Mouse (Mus musculus) embryonic stem cell, embryonic (primary cell): ENCODE measurements around the gene Banp.

ENCODE experiments used
- CTCF ChIA-PET, 4 experiments: fragments of 300-600 bp in 2 of 4; fragments of 350-600 bp in 2 of 4; sonication (Branson Sonifier 250); formaldehyde crosslinking; loops; one replicate each; lab custom pipeline; 2022; ENCODE audit warnings: inconsistent platforms in 2 of 4; lab: Charles Lee
- POLR2A ChIA-PET, 4 experiments: fragments of 300-600 bp in 2 of 4; fragments of 350-600 bp in 2 of 4; sonication (Branson Sonifier 250); formaldehyde crosslinking; loops; one replicate each; lab custom pipeline; 2022; ENCODE audit warnings: antibody characterized with exemption in 4 of 4, inconsistent platforms in 1 of 4; lab: Charles Lee

Banp gene

DNA sequence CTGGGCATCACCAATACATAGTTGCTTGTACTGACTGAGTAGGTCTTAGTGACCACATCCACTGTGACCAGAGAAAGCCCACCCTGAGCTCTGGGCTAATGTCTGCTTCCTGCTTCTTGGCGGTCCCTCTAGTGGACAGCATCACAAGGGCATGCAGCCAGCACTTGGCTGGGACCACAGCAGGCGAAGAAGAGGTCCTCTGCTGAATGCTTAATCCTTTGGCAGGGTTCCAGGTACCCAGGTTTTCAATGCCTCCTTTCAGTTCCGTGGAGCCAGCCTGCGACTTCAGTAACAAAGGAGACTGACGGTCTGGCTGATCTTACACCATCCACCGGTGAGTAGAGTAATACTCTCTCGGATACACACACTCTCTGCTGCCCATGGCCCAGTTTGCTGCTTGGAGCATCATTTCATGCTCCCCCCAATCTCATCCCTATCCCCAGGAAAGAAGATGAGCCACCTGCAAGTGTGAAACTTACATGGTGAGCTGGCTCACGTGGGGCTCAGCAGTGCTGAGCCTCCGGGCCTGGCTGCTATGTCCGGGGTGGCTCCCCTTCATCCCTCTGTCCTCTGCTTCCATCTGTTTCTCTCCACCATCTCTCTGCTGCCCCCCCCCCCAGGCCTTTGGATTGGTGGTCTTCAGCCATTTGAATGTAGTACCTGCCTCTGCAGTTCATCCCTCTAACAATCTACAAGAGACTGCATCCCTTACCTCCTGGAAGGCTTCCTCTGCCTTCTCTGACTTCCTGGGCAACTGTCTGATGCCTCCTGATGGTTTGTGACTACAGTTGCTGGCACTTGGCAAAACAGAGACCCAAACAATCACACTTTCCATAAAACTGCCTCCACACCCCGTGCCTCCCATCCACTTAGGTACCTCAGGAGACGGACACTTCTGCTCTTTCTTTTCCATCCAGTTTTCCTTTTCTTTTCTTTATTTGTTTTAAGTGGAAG lies 13.9 kb upstream of the Banp start:
- ChIA-PET CTCF (interaction anchor here (0.6 to 6.8 kb wide), 33 partner anchors 9 to 509 kb away, joined by 3 to 137 read pairs (median 6); partner anchors contain the start of gene Car5a (in 1 of the 4)), POLR2A (interaction anchor here (0.5 to 79.2 kb wide), 23 partner anchors 8 to 86 kb away, joined by 3 to 3941 read pairs (median 7); partner anchors contain the start of genes Slc7a5 (in 2 of the 4) and Car5a (in 1 of the 4))

DNA sequence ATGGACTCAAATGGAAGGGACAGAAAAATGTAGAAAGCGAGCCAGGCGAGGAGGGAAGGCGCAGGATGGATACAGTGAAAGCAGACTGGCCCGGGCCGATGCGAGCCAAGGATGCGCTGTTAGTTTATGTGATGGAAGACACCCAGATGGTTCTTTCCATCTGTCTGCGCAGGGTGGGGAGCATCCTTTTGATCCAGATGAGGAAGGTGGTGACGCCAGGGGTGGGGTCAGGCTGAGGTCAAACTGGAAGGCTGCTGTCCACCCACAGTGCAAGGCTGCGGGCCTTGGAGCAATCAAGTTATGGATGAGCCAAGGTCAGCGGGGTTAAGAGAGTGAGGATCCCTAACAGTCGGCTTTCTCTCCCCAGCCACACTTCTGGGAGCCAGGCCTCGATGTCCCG lies 13.2 kb upstream of the Banp start:
- ChIA-PET CTCF (no interaction called here), POLR2A (interaction anchor here in 1 of 4 experiments (6.2 kb wide), 1 partner anchor 12 kb away, joined by 38 read pairs; the partner anchor contains the start of gene Banp)

- ChIA-PET POLR2A (interaction anchor here in 2 of 4 experiments (1.1 to 6.2 kb wide), 5 partner anchors 9 to 89 kb away, joined by 5 to 38 read pairs (median 6); partner anchors contain the start of gene Banp (in 1 of the 2)), CTCF (interaction anchor here in 2 of 4 experiments (1.1 to 1.4 kb wide), 2 partner anchors 11 to 89 kb away, joined by 3 to 4 read pairs; no protein-coding TSS in a partner anchor)
Measured at GRCm38 (mm10) chr8:121938732-121939131, 10.8 kb upstream of the Banp start.

GRCm38 (mm10) chr8:121943057-121943540 lies 6.5 kb upstream of the Banp start:
- POLR2A ChIA-PET: interaction anchor here in 2 of 4 experiments (0.7 to 3.9 kb wide), 12 partner anchors 8 to 338 kb away, joined by 3 to 22 read pairs (median 3); no protein-coding TSS in a partner anchor
- CTCF ChIA-PET: interaction anchor here in 2 of 4 experiments (0.9 to 1.9 kb wide), 6 partner anchors 8 to 93 kb away, joined by 3 to 8 read pairs (median 4); no protein-coding TSS in a partner anchor

GRCm38 (mm10) chr8:121943716-121944115 lies 5.8 kb upstream of the Banp start:
- POLR2A ChIA-PET: interaction anchor here in 3 of 4 experiments (0.8 to 3.9 kb wide), 17 partner anchors 8 to 337 kb away, joined by 3 to 22 read pairs (median 3); no protein-coding TSS in a partner anchor
- CTCF ChIA-PET: interaction anchor here in 3 of 4 experiments (0.7 to 1.9 kb wide), 8 partner anchors 8 to 839 kb away, joined by 3 to 11 read pairs (median 5); no protein-coding TSS in a partner anchor

DNA sequence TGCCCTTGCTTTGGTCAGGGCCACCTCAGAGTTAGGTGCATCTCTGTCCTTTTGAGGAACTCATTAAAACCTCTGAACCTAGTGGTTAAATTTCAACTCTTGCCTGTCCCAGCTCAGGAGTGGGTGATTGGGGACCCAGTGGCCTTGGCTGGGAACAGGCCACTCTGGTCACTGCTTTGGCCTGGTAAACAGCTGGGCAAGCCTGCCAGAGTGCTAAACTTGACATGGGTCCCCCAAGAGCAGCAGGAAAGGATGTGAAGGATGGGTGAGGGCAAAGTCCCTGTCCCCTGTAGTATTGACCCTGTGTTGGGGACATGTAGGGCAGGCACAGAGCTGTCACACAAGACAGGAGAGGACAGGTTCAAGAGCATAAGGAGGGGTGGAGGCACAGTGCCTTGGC lies 4.7 kb upstream of the Banp start, which contains the start of gene Car5a:
Car5a (minus strand) TSS at position 74 of the 400 bp plus-strand sequence.
- POLR2A ChIA-PET: interaction anchor here in 2 of 4 experiments (1.3 to 4.6 kb wide), 4 partner anchors 9 to 94 kb away, joined by 3 to 65 read pairs (median 14); partner anchors contain the start of gene Slc7a5 (in 1 of the 2)
- CTCF ChIA-PET: interaction anchor here in 1 of 4 experiments (1.0 to 1.7 kb wide), 3 partner anchors 10 to 99 kb away, joined by 3 to 8 read pairs (median 5); no protein-coding TSS in a partner anchor

GRCm38 (mm10) chr8:121946351-121946750 lies 3.2 kb upstream of the Banp start:
- CTCF ChIA-PET: interaction anchor here in 2 of 4 experiments (1.1 to 2.8 kb wide), 6 partner anchors 11 to 323 kb away, joined by 3 to 20 read pairs (median 6); no protein-coding TSS in a partner anchor

DNA sequence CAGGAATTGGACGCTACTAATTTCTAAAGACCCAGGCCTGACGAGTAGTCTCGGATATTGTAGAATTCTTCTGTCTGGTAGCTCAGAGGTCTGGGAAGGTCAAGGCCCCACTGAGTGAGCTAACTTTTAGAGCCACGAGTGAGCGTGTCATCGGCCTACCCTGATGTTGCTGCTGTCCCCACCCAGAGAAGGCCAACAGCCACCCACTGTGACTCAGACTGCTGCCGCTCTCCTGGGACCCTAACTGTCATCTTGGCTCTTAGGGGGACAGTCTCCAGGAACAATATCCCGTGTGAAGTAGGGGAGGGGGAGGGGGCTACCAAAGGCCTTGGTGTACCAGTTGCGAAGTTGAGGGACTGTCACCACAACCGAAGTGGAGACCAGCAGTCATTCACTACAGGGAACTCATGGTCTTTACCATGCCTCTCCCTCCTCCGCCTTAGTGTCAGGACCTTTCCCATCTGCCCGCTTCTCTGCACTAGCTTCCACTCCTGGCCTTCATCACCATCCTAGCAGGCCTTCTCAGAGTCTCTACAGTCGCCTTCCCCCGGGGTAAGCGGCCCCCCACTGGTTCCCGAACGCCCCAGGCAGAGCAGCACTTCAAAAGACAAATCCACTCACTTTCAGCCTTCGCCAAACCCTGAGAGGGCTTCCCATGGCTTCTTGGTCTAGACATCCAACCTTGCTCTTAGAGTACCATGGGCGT lies 2.4 kb upstream of the Banp start:
- ChIA-PET POLR2A (interaction anchor here (0.8 to 6.0 kb wide), 53 partner anchors 8 to 486 kb away, joined by 3 to 87 read pairs (median 4); partner anchors contain the start of genes Slc7a5 (in 2 of the 4), Cyba (in 1 of the 4), Fbxo31 (in 1 of the 4) and Klhdc4 (in 1 of the 4)), CTCF (interaction anchor here (0.5 to 2.8 kb wide), 16 partner anchors 12 to 322 kb away, joined by 3 to 23 read pairs (median 4); no protein-coding TSS in a partner anchor)

More at GRCm38 (mm10) chr8:121946351-121946750, 3.2 kb upstream of the Banp start:
- POLR2A ChIA-PET: interaction anchor here in 3 of 4 experiments (0.9 to 6.0 kb wide), 16 partner anchors 7 to 104 kb away, joined by 3 to 87 read pairs (median 14); partner anchors contain the start of gene Slc7a5 (in 2 of the 3)

DNA sequence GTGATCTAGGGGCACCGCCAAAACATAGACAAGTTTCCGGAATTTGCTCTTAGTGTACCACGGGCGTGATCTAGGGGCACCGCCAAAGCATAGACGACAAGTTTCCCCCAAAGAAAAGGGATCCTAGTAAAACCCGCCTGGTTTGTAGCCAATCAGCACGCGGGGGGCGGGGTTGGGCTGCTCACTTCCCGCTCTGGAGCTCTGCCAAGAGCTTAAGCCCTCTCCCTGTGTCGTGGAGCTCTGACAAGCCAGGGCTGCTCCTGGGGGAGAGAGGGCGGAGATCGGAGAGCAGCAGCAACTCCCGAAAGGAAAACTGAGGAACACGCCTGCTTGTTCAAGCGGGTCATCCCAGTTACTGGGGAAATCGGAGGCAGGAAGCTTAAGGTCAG lies 1.8 kb upstream of the Banp start:
- CTCF ChIA-PET: interaction anchor here (0.5 to 2.8 kb wide), 20 partner anchors 13 to 1465 kb away, joined by 3 to 23 read pairs (median 4); no protein-coding TSS in a partner anchor
- POLR2A ChIA-PET: interaction anchor here (0.5 to 6.0 kb wide), 65 partner anchors 8 to 576 kb away, joined by 3 to 87 read pairs (median 4); partner anchors contain the start of genes Slc7a5 (in 2 of the 4), Cyba (in 1 of the 4), Fbxo31 (in 1 of the 4) and Klhdc4 (in 1 of the 4)

DNA sequence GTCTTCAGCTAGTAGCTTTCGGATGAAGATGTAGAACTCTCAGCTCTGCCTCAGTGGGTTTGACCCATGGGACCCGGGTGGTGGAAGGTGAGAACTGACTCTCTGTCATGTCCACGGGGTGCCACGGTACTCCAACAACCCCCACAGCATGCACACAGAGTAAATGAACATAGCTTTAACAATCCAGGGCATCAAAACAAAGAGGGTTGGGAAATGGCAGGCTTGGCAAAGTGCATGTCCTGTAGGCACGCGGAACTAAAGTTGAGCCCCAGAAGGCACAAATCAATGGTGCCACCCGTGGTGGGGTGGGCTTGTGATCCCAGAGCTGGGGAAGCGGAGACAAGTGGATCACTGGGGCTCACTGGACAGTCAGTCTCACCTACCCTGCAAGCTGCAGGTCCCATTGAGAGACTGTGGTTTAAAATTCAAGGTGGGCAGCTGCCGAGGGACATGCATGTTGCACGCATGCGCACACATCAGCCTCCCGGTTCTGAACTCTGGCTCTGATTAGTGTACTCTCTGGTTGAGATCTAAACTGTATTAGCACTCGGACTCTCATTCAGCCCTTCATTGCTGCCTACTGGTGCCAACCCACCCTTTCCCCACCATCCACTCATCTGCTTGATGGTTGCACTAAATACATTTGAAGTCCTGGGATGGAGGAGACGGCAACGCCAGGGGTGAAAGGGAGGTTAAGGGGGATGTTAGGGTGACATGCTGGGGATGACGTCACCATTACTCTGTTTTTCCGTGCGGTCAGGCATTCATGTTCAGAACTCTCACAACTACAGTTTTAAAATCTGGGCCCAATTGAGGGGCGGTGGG lies 1.0 kb upstream of the Banp start:
- POLR2A ChIA-PET: interaction anchor here (0.5 to 6.0 kb wide), 69 partner anchors 9 to 575 kb away, joined by 3 to 87 read pairs (median 4); partner anchors contain the start of genes Slc7a5 (in 2 of the 4), Cyba (in 1 of the 4), Fbxo31 (in 1 of the 4) and Klhdc4 (in 1 of the 4)

DNA sequence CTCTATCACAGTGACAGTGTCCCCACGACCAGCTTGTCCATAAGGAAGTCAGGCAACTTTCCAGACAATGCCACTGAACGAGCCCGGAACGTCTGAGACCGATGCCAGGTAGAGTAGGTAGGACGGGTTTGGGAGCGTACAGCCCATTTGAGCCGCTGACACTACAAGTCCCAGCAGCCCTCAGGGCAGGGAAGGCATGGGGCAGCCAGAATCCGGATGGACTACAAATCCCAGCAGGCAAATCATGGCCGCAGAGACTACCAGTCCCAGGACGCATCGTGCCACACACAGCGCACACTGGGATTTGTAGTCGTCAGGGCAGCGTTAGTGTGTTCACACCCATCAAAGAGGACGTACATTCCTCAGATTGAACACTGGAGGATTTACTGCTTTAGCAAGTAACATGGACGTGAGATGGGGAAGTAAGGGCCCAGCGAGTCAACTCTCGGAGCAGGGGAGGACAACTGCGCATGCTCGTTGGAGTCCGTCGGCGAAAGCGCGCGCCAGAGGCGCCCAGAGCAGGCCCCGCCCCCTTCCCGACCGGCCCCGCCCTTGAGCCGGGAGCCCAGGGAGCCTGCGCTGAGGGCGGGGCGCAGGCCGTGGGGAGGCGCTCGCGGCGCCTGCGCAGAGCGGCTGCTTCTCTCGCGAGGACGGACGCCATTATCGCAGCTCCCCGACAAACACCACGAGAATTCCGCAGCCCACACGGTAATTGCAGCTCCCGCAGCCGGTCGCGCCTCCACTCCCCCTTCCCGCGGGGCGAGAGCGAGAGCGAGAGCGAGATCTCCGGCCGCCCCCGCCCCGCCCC lies 595 bp downstream of the Banp start:
- ChIA-PET CTCF (interaction anchor here (0.5 to 1.5 kb wide), 9 partner anchors 15 to 609 kb away, joined by 3 to 8 read pairs (median 3); no protein-coding TSS in a partner anchor), POLR2A (interaction anchor here (0.5 to 9.6 kb wide), 69 partner anchors 9 to 978 kb away, joined by 3 to 154 read pairs (median 5); partner anchors contain the start of genes Snai3 (in 2 of the 4), Zcchc14 (in 2 of the 4), Fbxo31 (in 1 of the 4) and Map1lc3b (in 1 of the 4))

More for the DNA sequence above, 1.0 kb upstream of the Banp start:
- CTCF ChIA-PET: interaction anchor here (0.5 to 2.8 kb wide), 17 partner anchors 14 to 1464 kb away, joined by 3 to 23 read pairs (median 4); no protein-coding TSS in a partner anchor

DNA sequence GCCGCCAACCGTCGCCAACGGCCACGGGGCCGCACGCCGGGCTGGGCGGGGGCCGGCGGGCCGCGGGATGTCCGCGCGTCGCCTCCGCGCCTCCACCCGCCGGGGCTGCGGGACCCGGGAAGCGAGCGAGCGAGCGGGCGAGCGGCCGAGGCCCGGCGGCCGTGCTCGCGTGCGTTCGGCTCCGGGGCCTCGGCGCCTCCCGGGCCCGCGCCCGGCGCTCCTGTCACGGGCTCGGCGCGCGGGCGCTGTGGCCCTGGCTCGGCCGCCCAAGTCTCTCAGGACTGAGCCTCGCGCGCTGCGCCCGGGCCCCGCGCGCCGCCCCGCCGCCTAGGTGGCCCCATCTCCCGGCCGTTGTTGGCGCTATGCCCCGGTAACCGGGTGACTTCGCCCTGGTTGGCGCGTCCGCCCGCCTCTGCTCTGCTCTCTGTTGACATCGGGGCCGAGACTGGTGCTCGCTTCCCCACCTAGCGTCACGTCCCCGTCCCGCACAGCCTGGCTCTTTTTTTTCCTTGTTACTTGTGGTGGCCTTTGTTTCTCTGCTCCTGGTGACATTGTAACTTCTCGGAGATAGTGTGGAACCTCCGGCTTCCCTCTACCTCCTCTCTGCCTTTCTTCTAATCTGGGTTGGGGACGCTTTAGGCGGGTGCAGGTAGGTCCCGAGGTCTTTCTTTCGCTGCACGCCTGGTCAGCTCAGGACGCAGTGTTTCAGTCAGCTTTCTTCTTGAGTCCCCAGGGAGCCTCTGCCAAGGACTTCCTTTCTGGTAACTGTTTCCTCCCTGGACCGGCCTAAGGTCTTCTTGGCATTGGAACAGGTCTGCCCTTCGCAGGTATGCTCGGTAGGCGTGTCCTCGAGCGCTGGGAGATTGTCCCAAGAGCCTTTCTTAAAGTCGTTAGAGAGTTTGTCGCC lies 1.5 kb downstream of the Banp start:
- ChIA-PET CTCF (interaction anchor here (0.5 to 1.5 kb wide), 9 partner anchors 16 to 608 kb away, joined by 3 to 8 read pairs (median 3); no protein-coding TSS in a partner anchor), POLR2A (interaction anchor here (0.6 to 9.6 kb wide), 61 partner anchors 8 to 979 kb away, joined by 3 to 154 read pairs (median 5); partner anchors contain the start of genes Snai3 (in 2 of the 4), Zcchc14 (in 2 of the 4), Fbxo31 (in 1 of the 4) and Klhdc4 (in 1 of the 4))

GRCm38 (mm10) chr8:121951656-121952009 lies 2.1 kb downstream of the Banp start:
- ChIA-PET CTCF (no interaction called here), POLR2A (interaction anchor here in 3 of 4 experiments (0.6 to 9.6 kb wide), 13 partner anchors 9 to 511 kb away, joined by 3 to 154 read pairs (median 12); partner anchors contain the start of genes Klhdc4 (in 1 of the 3) and Zfpm1 (in 1 of the 3))
